Mouse (Mus musculus) liver, embryonic 16.5 days (tissue): ENCODE measurements around the gene Flt1. TPM values are rescaled to one million over a fixed set of nuclear protein-coding genes. Genes with fewer than 3 reads are reported as not detected.

Source experiments
- ATAC-seq: fragments of 200-750 bp; cut with Nextera tagmentation; 2 replicates; pipeline ENCODE4 v1.8.0; 2017; ENCODE audit warnings: low read depth, mild to moderate bottlenecking, moderate number of reproducible peaks, moderate library complexity
- H3K27ac ChIP-seq: fragments of 300-500 bp; sonication (generic); 2 replicates; pipeline ENCODE4 v1.5.1; 2014; ENCODE audit warnings: mild to moderate bottlenecking, low read length
- H3K27me3 ChIP-seq: fragments of 300-500 bp; sonication (generic); 2 replicates; pipeline ENCODE4 v1.6.1; 2014; ENCODE audit warnings: low read depth, low read length, mixed read lengths; ENCODE audit not compliant: control insufficient read depth, insufficient read depth
- H3K36me3 ChIP-seq: fragments of 300-500 bp; sonication (generic); 2 replicates; pipeline ENCODE4 v1.6.1; 2014; ENCODE audit warnings: mild to moderate bottlenecking; ENCODE audit not compliant: control insufficient read depth, insufficient read depth
- H3K4me1 ChIP-seq: fragments of 300-500 bp; sonication (generic); 2 replicates; pipeline ENCODE4 v1.6.1; 2014; ENCODE audit warnings: low read depth, low read length, mixed read lengths; ENCODE audit not compliant: control insufficient read depth
- H3K4me2 ChIP-seq: fragments of 300-500 bp; sonication (generic); 2 replicates; pipeline ENCODE4 v1.6.1; 2014; ENCODE audit warnings: low read depth, low read length, mixed read lengths
- H3K4me3 ChIP-seq: fragments of 300-500 bp; sonication (generic); 2 replicates; pipeline ENCODE4 v1.5.1; 2014; ENCODE audit warnings: low read depth, mild to moderate bottlenecking, low read length
- H3K9ac ChIP-seq: fragments of 300-500 bp; sonication (generic); 2 replicates; pipeline ENCODE4 v1.6.1; 2014; ENCODE audit warnings: low read depth, low read length
- H3K9me3 ChIP-seq: fragments of 300-500 bp; sonication (generic); replicated peaks from 2 replicates; pipeline ENCODE4 v1.6.1; 2016; ENCODE audit warnings: low read length; ENCODE audit not compliant: control insufficient read depth
- WGBS: fragments of 180-500 bp; shearing (Covaris S2); extraction: QIAGEN DNeasy Blood & Tissue Kit; methylation state at CpG from one replicate; pipeline ENCODE4 v1.1.7; 2014; ENCODE audit not compliant: insufficient replicate concordance; 5-methylcytosine and 5-hydroxymethylcytosine counted together
- polyA plus RNA-seq: library from polyadenylated mRNA; unstranded; fragments of >200 nt; fragmentation: Nextera tagmentation; extraction: Ambion mirVana; gene quantifications from 2 replicates; pipeline ENCODE4 v1.2.1, GENCODE M21; 2015

Gene Flt1
- 2.5 and 3.3 TPM in 2 replicates for polyA plus RNA-seq

DNA sequence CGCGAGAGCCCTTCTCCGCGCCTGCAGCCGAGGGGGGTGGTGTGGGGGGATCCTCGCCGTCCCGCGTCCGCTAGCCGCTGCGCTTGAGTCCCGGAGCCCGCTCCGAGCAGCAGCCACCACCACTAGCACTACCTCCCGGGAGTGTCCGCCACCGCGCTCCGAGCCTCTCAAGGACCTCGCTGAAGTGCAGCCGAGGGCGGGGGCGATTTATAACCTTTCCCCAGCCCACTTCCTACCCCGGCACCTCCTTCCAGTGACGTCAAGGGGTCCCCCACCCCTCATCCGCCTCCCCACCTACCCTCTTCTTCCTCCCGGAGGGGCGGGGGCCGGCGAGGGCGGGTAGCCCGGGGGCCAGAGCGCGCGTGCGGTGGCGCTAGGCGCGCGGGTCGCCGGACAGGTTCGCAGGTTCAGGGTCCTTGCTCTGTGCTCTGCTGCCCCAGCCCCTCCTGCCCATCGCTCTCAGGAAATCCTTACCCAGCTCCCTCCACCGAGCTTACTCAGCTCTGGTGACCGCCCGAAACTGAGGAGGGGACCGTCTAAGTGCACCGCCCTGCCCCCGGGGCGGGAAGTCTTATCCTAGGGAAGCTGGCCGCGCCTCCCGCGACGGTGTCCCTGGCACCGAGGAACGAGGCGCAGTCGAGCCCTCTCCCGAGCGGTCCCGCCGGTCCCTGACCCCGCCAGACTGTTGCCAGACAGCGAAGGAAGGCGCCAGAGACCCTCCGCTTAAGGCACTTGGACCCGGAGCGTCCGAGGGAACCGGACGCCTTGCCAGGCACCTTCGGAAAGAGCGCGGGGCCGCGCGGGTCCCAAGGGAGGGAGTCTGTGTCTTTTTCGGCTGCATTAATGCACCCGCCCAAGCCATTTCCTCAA, at the start of gene Flt1:
TSS of gene Flt1 (minus strand) at position 181 of the 870 bp plus-strand sequence.
- Histone ChIP-seq H3K27me3 (peaks cover 69% of the 10 kb centered on the region), H3K36me3 (no peaks in the 10 kb centered on the region), H3K4me2 (peak within 1 kb of the TSS; percentile 36), H3K9ac (no peak within 1 kb of the TSS), H3K4me1 (no peaks in the 10 kb centered on the region), H3K9me3 (no peaks in the 10 kb centered on the region), H3K4me3 (peak within 1 kb of the TSS; percentile 42), H3K27ac (no peak within 1 kb of the TSS)
- WGBS: under 1% methylated on average over 70 of the region's 82 CpGs
- peak; percentile 60 for ATAC-seq

GRCm38 (mm10) chr5:147775222-147775621, 49.4 kb upstream of the Flt1 start:
- 26% methylated on average over 7 of the region's 7 CpGs for WGBS
- Histone ChIP-seq H3K27me3 (no peaks in the 10 kb centered on the region), H3K36me3 (no peaks in the 10 kb centered on the region), H3K9me3 (no peaks in the 10 kb centered on the region), H3K4me3 (no peak overlapping the region), H3K9ac (no peak overlapping the region), H3K4me2 (no peak overlapping the region), H3K27ac (no peak overlapping the region), H3K4me1 (no peaks in the 10 kb centered on the region)
- no peak for ATAC-seq

- Histone ChIP-seq H3K4me1 (no peaks in the 10 kb centered on the region), H3K4me3 (no peak overlapping the region), H3K4me2 (no peak overlapping the region), H3K9me3 (no peaks in the 10 kb centered on the region), H3K27ac (no peak overlapping the region), H3K36me3 (no peaks in the 10 kb centered on the region), H3K27me3 (no peaks in the 10 kb centered on the region), H3K9ac (no peak overlapping the region)
- no peak for ATAC-seq
- WGBS: 51% methylated on average over 6 of the region's 6 CpGs
Observed at GRCm38 (mm10) chr5:147769918-147770317, 44.1 kb upstream of the Flt1 start.

DNA sequence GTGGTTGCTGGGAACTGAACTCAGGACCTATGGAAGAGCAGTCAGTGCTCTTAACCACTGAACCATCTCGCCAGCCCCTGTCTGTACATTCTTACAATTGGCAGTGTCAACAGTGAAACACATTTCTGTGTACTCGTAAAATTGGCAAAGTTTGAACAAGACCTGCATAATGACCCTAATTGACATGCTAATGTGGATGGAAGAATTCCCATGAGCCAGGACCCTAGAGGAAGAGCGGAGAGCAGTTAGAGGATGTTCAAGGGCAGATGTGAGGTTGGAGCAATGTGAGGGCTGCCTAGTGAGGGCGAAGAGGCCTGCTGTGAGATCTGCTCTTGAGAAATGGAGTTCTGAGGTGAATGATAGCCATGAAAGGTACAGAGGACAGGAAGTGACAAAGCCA, 38.2 kb upstream of the Flt1 start:
- WGBS: 67% methylated on average over 4 of the region's 4 CpGs
- H3K9me3 ChIP-seq: no peaks in the 10 kb centered on the region
- no peak for ATAC-seq
- H3K4me3 ChIP-seq: no peak overlapping the region
- no peak overlapping the region for H3K9ac ChIP-seq
- no peak overlapping the region for H3K4me2 ChIP-seq
- no peaks in the 10 kb centered on the region; the same call in 1 of the 2 replicates for H3K4me1 ChIP-seq
- no peak overlapping the region for H3K27ac ChIP-seq
- H3K36me3 ChIP-seq: no peaks in the 10 kb centered on the region
- no peaks in the 10 kb centered on the region for H3K27me3 ChIP-seq

GRCm38 (mm10) chr5:147761984-147762383, 36.2 kb upstream of the Flt1 start:
- H3K4me1 ChIP-seq: no peaks in the 10 kb centered on the region; the same call in 1 of the 2 replicates
- H3K9me3 ChIP-seq: no peaks in the 10 kb centered on the region
- no peak overlapping the region for H3K4me3 ChIP-seq
- H3K27ac ChIP-seq: no peak overlapping the region
- no peaks in the 10 kb centered on the region for H3K27me3 ChIP-seq
- H3K36me3 ChIP-seq: no peaks in the 10 kb centered on the region
- H3K4me2 ChIP-seq: no peak overlapping the region
- no peak overlapping the region for H3K9ac ChIP-seq
- 32% methylated on average over 8 of the region's 8 CpGs for WGBS
- ATAC-seq: no peak

- ATAC-seq: peak; percentile 48; the same call in 1 of the 2 replicates
- H3K4me2 ChIP-seq: peak overlapping the region; percentile 10; the same call in 1 of the 2 replicates
Observed at GRCm38 (mm10) chr5:147761275-147761674, 35.5 kb upstream of the Flt1 start.

GRCm38 (mm10) chr5:147758640-147759319, 33.0 kb upstream of the Flt1 start:
- peak overlapping the region; percentile 43 for H3K4me3 ChIP-seq
- no peak overlapping the region for H3K9ac ChIP-seq
- no peaks in the 10 kb centered on the region for H3K9me3 ChIP-seq
- no peaks in the 10 kb centered on the region for H3K36me3 ChIP-seq
- H3K27ac ChIP-seq: no peak overlapping the region
- no peaks in the 10 kb centered on the region; the same call in 1 of the 2 replicates for H3K4me1 ChIP-seq
- H3K27me3 ChIP-seq: no peaks in the 10 kb centered on the region; the same call in 1 of the 2 replicates
- ATAC-seq: no peak
- whole genome bisulfite sequencing: 28% methylated on average over 9 of the region's 9 CpGs
- H3K4me2 ChIP-seq: peak overlapping the region; percentile 54

More at GRCm38 (mm10) chr5:147761275-147761674, 35.5 kb upstream of the Flt1 start:
- H3K27ac ChIP-seq: no peak overlapping the region
- no peaks in the 10 kb centered on the region for H3K9me3 ChIP-seq
- WGBS: 12% methylated on average over 9 of the region's 9 CpGs
- H3K27me3 ChIP-seq: no peaks in the 10 kb centered on the region
- no peak overlapping the region for H3K4me3 ChIP-seq
- no peaks in the 10 kb centered on the region; the same call in 1 of the 2 replicates for H3K4me1 ChIP-seq
- H3K9ac ChIP-seq: no peak overlapping the region
- no peaks in the 10 kb centered on the region for H3K36me3 ChIP-seq

GRCm38 (mm10) chr5:147757832-147758587, 32.2 kb upstream of the Flt1 start:
- Histone ChIP-seq H3K36me3 (no peaks in the 10 kb centered on the region), H3K4me3 (peak overlapping the region; percentile 43), H3K9ac (no peak overlapping the region), H3K4me2 (peak overlapping the region; percentile 54), H3K4me1 (no peaks in the 10 kb centered on the region; the same call in 1 of the 2 replicates), H3K27me3 (peaks cover 5% of the 10 kb centered on the region), H3K9me3 (no peaks in the 10 kb centered on the region), H3K27ac (no peak overlapping the region)
- no peak for ATAC-seq
- 23% methylated on average over 12 of the region's 12 CpGs for WGBS
